Mouse (Mus musculus) heart, postnatal 0 days (tissue): ENCODE data around the gene Gnb1. TPM values are rescaled to one million over a fixed set of nuclear protein-coding genes. Genes with fewer than 3 reads are reported as not detected.

Experiments
- ATAC-seq: fragments of 200-750 bp; cut with Nextera tagmentation; 2 replicates; pipeline ENCODE4 v1.8.0; 2017; ENCODE audit warnings: low read depth, moderate number of reproducible peaks, moderate library complexity; ENCODE audit not compliant: insufficient read depth
- DNase-seq: peaks from one replicate; pipeline ENCODE4 v3.0.0-alpha.2; 2016; ENCODE audit warnings: low spot score
- H3K27ac ChIP-seq: fragments of 300-500 bp; sonication (generic); 2 replicates; pipeline ENCODE4 v1.5.1; 2014; ENCODE audit warnings: low read depth, mild to moderate bottlenecking
- H3K27me3 ChIP-seq: fragments of 300-500 bp; sonication (generic); 2 replicates; pipeline ENCODE4 v1.6.1; 2014; ENCODE audit warnings: low read length, mixed read lengths; ENCODE audit not compliant: control insufficient read depth, insufficient read depth
- H3K36me3 ChIP-seq: fragments of 300-500 bp; sonication (generic); replicated peaks from 2 replicates; pipeline ENCODE4 v1.6.1; 2014; ENCODE audit warnings: low read length, mixed read lengths; ENCODE audit not compliant: control insufficient read depth, insufficient read depth
- H3K4me1 ChIP-seq: fragments of 300-500 bp; sonication (generic); 2 replicates; pipeline ENCODE4 v1.6.1; 2014; ENCODE audit warnings: antibody characterized with exemption; ENCODE audit not compliant: control insufficient read depth, insufficient read depth
- H3K4me2 ChIP-seq: fragments of 300-500 bp; sonication (generic); 2 replicates; pipeline ENCODE4 v1.6.1; 2014; ENCODE audit warnings: low read depth, mild to moderate bottlenecking, low read length, moderate library complexity
- H3K4me3 ChIP-seq: fragments of 300-500 bp; sonication (generic); 2 replicates; pipeline ENCODE4 v1.5.1; 2014; ENCODE audit warnings: low read depth, low read length
- H3K9ac ChIP-seq: fragments of 300-500 bp; sonication (generic); replicated peaks from 2 replicates; pipeline ENCODE4 v1.6.1; 2014; ENCODE audit warnings: low read depth, low read length, mixed read lengths
- H3K9me3 ChIP-seq: fragments of 300-500 bp; sonication (generic); replicated peaks from 2 replicates; pipeline ENCODE4 v1.6.1; 2016; ENCODE audit warnings: low read length; ENCODE audit not compliant: control insufficient read depth
- CTCF ChIP-seq: IDR thresholded peaks from 2 replicates; pipeline ENCODE4 v1.5.1; 2016; ENCODE audit warnings: antibody characterized with exemption, control low read depth, low read depth
- EP300 ChIP-seq: IDR thresholded peaks from 2 replicates; pipeline ENCODE4 v1.6.1; 2016; ENCODE audit warnings: antibody characterized with exemption, low read depth
- WGBS: fragments of 180-500 bp; shearing (Covaris S2); extraction: QIAGEN DNeasy Blood & Tissue Kit; methylation state at CpG from one replicate; pipeline ENCODE4 v1.1.7; 2014; 5-methylcytosine and 5-hydroxymethylcytosine counted together
- polyA plus RNA-seq: library from polyadenylated mRNA; unstranded; fragments of >200 nt; fragmentation: Nextera tagmentation; extraction: Ambion mirVana; gene quantifications from 2 replicates; pipeline ENCODE4 v1.2.1, GENCODE M21; 2015
- total RNA-seq: library from RNA; depleted of rRNA; stranded (reverse); fragments of >200 nt; gene quantifications from 2 replicates; pipeline ENCODE4 v1.2.3, GENCODE M21; 2014; ENCODE audit warnings: low replicate concordance

Gene Gnb1
- total and polyA plus RNA-seq, 2 experiments from 2014 or later, result 158 to 255 TPM

DNA sequence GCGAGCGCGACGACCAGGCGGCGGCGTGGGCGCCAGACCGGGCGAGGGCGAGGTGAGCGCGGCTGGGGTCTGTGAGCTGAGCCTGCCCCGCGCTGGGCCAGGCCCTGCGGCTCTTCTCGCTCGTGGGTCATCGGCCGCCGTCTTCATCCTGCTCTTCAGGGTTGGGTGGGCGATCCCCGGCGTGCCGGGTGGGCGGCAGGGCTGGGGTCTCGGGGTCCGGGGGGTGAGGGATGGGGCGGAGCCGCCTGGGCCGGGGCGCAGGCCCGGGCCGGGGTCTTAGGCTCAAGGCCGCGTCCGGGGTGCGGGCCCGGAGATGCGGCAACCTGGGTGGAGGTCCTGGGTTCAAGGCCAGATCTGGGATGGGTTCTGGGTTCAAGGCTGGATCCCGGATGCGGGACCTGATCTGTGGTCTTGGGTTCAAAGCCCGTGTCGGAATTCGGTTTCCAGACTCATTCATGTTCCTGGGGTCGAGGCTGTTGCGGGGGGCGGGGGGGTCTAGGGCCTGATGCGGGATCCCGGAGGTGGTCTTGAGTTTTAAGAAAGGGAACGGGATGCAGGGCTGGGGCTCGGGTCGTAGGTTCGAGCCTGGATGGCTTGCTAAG lies 469 bp downstream of the Gnb1 start:
- Histone ChIP-seq H3K9me3 (no peaks in the 10 kb centered on the region), H3K36me3 (no peaks in the 10 kb centered on the region), H3K4me2 (peak overlapping the region; percentile 93), H3K9ac (peak overlapping the region; percentile 97), H3K4me1 (peaks cover 60% of the 10 kb centered on the region), H3K4me3 (peak overlapping the region; percentile 97), H3K27ac (peak overlapping the region; percentile 93), H3K27me3 (no peaks in the 10 kb centered on the region)
- no peak for TF ChIP-seq CTCF
- TF ChIP-seq EP300, result no peak
- under 1% methylated on average over 46 of the region's 54 CpGs for WGBS
- ATAC-seq (peak; percentile 57), DNase-seq (no peak)

DNA sequence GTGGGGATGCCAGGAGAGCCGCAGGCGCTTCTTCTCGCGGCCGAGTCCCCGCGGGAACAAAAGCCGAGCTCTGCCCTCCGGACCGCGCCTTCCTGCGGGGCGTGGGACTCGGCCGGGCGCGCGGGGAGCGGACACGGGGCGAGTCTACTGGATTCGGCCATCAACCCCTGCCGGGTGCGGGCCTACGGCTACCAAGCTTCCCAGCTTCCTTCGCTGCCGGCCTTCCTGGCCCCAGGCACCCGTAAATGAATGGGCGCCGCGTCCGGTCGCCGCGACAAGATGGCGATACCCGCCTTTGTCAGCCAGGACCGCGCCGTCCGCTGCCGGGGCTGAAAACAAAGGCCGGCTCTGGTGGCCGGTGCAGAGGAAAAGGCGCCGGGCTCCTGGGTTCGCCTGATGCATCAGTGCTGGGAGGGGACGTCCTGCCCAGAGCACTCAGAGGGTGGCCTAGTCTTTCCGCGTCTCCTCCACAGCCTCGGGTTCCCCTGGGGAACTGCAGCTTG lies 1.0 kb downstream of the Gnb1 start:
- peak overlapping the region; percentile 97 for H3K4me3 ChIP-seq
- H3K27ac ChIP-seq, result peak overlapping the region; percentile 93
- H3K36me3 ChIP-seq, result no peaks in the 10 kb centered on the region
- under 1% methylated on average over 51 of the region's 51 CpGs for WGBS
- H3K27me3 ChIP-seq, result no peaks in the 10 kb centered on the region
- peak; percentile 6; the same call in 1 of the 2 replicates for ATAC-seq
- DNase-seq, result peak; percentile 51
- peak overlapping the region; percentile 97 for H3K9ac ChIP-seq
- TF ChIP-seq EP300, result 0 out of 2 replicates have a peak, but pooled peaks have one; percentile 43
- TF ChIP-seq CTCF, result no peak
- no peaks in the 10 kb centered on the region for H3K9me3 ChIP-seq
- peak overlapping the region; percentile 93 for H3K4me2 ChIP-seq
- H3K4me1 ChIP-seq, result peaks cover 60% of the 10 kb centered on the region

DNA sequence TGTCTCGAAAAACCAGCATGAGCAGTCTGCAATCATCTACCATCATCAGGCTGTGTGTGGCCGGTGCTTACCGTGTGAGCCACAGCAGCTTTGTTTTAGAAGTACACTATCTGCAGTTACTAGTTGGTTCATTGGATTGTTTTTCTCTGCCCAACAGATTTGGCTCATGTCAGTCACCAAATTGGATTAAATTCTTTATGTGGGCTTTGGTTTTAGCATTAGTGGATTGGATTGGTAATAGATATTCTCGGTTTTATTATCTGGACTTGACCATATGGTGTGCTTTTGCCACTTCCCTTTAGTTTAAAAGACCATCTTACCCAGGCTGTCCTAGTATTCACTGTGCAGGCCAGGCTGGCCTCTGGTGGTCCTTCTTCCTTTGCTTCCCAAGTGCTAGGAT lies 3.7 kb downstream of the Gnb1 start:
- no peak overlapping the region for H3K27ac ChIP-seq
- no peaks in the 10 kb centered on the region for H3K27me3 ChIP-seq
- TF ChIP-seq EP300, result no peak
- no peak for TF ChIP-seq CTCF
- H3K4me3 ChIP-seq, result no peak overlapping the region
- H3K36me3 ChIP-seq, result no peaks in the 10 kb centered on the region
- H3K9me3 ChIP-seq, result no peaks in the 10 kb centered on the region
- no peak overlapping the region for H3K4me2 ChIP-seq
- peaks cover 35% of the 10 kb centered on the region for H3K4me1 ChIP-seq
- WGBS, result 52% methylated on average over 4 of the region's 4 CpGs
- ATAC-seq (no peak), DNase-seq (no peak)
- no peak overlapping the region for H3K9ac ChIP-seq

DNA sequence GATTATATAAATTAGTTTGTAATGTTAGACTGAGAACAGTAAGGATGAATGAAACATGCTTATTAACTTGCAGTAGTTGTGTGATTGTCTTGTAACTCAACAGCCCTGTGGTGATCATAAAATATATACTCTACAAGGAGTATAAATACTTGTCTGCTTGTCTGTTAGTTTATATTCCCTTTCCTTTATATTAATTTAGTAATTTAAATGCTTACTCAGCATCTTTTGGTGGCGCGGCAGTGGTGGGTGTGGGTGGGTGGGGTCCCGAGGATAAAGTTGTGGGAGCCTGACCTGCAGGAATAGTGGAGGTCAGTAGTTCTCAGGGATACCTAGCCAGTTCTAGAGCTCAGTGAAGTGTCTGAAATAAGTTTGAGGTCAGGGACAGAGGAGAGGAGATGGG lies 6.8 kb downstream of the Gnb1 start:
- Histone ChIP-seq H3K4me3 (no peak overlapping the region), H3K9ac (no peak overlapping the region), H3K4me1 (peaks cover 22% of the 10 kb centered on the region), H3K4me2 (no peak overlapping the region), H3K27me3 (no peaks in the 10 kb centered on the region), H3K36me3 (no peaks in the 10 kb centered on the region), H3K9me3 (no peaks in the 10 kb centered on the region), H3K27ac (no peak overlapping the region)
- TF ChIP-seq CTCF, result no peak
- no peak for TF ChIP-seq EP300
- no peak for ATAC-seq
- 71% methylated on average over 3 of the region's 3 CpGs for WGBS
- DNase-seq, result no peak

DNA sequence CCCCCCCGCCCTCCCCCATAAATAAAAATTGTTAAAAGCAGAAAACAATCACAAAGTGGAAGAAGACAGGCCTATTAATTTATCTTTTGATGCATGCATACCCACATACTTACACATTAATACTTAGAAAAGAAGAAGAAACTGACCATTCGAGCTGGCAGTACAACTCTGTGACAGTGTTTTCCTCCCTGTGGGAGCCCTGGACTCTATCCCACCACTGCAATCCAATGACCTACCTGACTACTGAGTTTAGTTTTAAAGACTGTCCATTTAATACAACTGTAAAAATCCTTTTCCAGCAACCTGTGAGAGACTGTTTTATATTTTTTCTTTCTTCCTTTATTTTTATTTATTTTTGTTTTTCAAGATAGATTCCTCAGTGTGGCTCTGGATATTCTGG lies 10.0 kb downstream of the Gnb1 start:
- Histone ChIP-seq H3K27me3 (no peaks in the 10 kb centered on the region), H3K4me2 (no peak overlapping the region), H3K4me1 (0 out of 2 replicates have a peak, but pooled peaks cover 8% of the 10 kb centered on the region), H3K36me3 (no peaks in the 10 kb centered on the region), H3K27ac (no peak overlapping the region), H3K9ac (no peak overlapping the region), H3K9me3 (no peaks in the 10 kb centered on the region), H3K4me3 (no peak overlapping the region)
- DNase-seq (no peak), ATAC-seq (no peak)
- TF ChIP-seq CTCF, result no peak
- no peak for TF ChIP-seq EP300
- 60% methylated on average over 2 of the region's 2 CpGs for WGBS

DNA sequence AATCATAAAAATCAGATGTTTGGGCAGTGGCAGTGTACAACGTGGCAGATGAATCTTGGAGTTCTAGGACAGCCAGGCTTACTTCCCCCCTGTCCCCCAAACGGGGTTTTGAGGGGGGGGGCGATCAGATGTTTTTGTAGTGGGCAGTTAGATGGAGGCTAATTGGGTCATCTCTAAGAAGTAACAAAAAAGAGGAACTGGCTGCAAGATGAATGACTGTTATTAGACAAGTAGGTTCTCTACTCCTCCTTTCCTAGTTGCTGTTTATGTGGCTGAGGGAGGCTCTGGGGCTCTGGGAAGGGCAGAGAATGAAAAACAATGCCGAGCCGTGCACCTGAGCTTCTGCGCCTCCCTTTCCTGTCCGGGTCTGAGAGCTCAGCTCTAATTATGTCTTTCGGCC lies 13.9 kb downstream of the Gnb1 start:
- no peak overlapping the region for H3K4me2 ChIP-seq
- peaks cover 12% of the 10 kb centered on the region; the same call in 1 of the 2 replicates for H3K4me1 ChIP-seq
- DNase-seq (no peak), ATAC-seq (no peak)
- H3K9ac ChIP-seq, result no peak overlapping the region
- H3K27ac ChIP-seq, result no peak overlapping the region
- no peaks in the 10 kb centered on the region for H3K9me3 ChIP-seq
- H3K27me3 ChIP-seq, result no peaks in the 10 kb centered on the region
- no peaks in the 10 kb centered on the region for H3K36me3 ChIP-seq
- TF ChIP-seq EP300, result no peak
- H3K4me3 ChIP-seq, result no peak overlapping the region
- WGBS, result 45% methylated on average over 8 of the region's 8 CpGs
